Mouse (Mus musculus) adrenal gland, postnatal 14 days (tissue): ENCODE results near the gene Lair1. TPM values are rescaled to one million over a fixed set of nuclear protein-coding genes. Genes with fewer than 3 reads are reported as not detected.
A peak's percentile ranks its signal among the peaks of the same experiment; 100 is the strongest.
"Not testable (repeated sequence)": the region's sequence is repeated elsewhere in the genome, so short reads cannot be mapped to it uniquely, and the experiment has no call there.

Source experiments
- DNase-seq: peaks from one replicate; pipeline ENCODE4 v3.0.0; 2021; ENCODE audit warnings: mixed read lengths
- long read RNA-seq, 2 experiments: library from polyadenylated mRNA; stranded (forward); transcript quantifications; one replicate each; pipeline ENCODE4 v2.0.0; 2021
- total RNA-seq: library from RNA; stranded (reverse); gene quantifications from 2 replicates; pipeline ENCODE4 v1.2.3, GENCODE M21; 2021

The Lair1 gene
- total RNA-seq: 0.59 and 1.8 TPM in 2 replicates
- long read RNA-seq, experiment 1: 0 reads
- long read RNA-seq, experiment 2: 0 reads

DNA sequence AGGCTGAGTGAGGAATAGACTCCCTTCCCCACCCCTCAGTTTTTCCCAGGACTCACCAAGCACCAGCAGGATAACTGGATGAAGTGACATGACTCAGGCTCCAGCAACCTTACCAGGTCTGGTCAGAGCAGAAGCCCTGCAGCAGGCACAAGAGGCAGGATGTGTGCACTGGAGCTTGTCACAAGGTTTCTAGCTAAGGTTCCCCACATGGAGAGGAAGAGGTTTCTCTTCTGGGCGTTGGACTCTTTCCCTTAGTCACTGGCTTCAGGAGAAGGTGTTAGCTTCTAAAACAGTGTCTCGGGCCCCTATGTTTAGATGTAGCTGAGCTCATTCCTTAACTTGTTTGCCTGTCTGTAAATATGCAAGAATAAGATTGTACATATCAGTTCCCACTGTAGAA is at the start of gene Lair1:
Gene Lair1 (minus strand): TSS at position 192 of the 400 bp plus-strand sequence.
- DNase-seq: no peak

DNA sequence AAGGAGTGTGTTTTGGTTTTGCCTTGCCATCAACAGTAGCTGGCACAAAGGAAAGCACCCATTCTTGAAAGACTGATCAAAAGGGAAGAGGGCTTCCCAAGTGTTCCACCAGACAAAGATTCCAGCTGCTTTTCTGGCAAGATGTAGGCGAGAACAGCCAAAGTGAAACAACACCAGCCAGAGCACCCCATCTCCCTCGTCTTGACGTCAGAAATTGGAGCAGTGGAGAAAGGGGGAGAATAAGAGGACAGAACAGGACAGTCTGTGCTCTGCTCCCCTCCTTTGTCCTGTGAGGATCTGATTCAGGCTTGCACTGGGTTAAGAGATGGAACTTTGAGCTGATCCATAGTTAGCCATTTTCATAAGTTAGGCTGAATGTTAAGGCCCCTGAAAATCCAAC is 48.8 kb upstream of the Lair1 start:
- no peak for DNase-seq

DNA sequence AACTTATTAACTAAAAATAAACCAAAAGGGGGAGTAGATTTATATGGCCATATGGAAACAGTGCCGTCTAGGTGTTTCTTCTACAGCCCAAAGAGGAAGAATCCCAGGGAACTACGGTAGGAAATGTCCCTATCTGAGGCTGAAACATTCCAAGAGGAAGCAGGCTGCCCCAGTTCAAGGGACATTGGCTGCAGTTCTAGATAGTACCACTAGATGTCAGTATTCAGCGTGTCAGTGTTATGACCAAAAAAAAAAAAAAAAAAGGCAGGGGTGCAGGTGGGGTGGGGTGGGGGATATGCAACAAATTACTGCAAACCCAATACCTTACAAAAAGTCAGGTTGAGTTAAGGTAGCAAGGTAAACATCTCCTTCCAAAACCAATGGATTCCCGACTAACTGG is 40.4 kb upstream of the Lair1 start:
- peak; percentile 24 for DNase-seq

DNA sequence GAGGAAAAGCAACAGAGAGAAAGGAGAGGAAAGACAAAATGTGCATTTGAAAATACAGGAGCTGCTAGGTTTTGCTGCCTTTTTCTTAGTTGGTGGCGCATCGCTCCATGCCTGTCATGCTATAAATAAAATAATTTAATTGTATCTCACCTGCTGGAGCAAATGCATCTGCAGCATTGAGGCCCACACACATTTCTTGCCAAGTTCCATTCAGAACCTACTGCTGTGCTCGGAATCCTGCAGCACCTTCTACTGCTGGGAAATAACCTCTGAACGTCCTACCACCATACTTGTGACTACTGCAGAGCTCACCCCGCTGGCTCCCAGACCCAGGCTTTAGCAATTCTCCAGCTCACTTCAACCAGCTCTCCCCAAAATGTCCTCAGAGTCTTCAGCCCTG is 38.1 kb upstream of the Lair1 start:
- no peak for DNase-seq

DNA sequence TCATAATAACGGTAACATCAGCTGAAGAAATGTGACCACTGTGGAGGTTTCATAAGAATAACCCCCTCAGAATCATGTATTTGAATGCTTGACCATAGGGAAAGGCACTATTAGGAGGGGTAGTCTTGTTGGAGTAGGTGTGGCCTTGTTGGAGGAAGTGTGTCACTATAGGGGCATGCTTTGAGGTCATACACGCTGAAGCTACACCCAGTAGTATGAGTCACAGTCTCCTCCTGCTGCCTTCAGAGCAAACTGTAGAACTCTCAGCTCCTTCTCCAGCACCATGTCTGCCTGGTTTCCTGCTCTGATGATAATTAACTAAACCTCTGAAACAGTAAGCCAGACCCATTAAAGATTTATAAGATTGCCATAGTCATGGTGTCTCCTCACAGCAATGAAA is 35.8 kb upstream of the Lair1 start:
- DNase-seq: no peak

DNA sequence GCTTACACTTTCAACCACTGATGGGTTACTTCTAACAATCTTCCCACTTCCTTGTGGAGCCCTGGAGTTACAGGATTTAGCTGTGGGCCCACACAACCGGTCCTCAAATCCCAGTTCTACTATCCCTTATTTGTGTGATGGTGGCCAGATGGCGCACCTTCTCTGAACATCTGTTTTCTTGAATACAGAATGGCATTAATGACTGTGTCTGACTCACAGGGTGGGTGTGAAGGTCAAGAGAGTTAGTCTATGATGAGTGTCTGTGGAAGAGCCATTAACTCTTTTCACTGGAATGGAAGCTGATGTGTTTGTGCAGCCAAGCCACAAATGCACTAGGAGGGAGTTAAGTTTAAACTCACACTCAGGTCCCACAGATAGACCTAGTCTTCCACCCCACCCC is 35.3 kb upstream of the Lair1 start:
- DNase-seq: no peak

DNA sequence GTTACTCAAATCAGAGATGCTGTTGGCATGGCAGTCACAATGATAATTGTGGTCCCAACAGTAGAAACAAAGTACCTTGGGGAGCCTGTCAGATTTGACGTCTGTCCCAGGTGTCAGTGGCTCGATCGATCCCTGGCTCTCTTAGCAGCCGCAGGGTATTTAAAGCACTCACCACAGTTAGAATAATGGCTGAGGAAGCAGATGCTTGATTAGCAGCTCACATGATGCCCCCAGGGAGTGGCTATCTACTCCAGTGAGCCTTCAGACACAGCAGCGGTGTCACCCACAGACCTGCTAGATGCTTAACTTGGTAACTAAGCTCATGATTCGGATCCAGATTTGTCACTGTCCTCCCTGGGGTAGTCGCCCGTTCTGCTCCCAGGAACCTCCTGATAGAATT is 28.2 kb upstream of the Lair1 start:
- no peak for DNase-seq

DNA sequence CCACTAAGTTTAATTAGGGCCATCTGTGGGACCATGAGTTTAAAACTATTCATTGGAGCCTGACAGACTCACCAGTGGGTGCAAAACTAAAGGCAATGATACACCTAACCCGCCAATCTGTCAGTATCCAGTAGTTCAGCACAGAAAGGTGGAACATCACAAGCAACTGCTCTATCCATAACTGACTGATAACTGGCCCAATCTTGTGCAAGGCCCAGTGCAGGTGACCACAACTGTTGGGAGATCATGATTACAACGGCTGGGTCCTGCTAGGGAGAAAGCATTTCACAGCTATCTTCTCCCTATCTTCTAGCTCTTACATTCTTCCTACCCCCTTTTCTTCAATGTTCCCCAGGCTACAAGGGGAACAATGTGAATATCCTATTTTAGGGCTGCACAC is 25.7 kb upstream of the Lair1 start:
- DNase-seq: no peak

DNA sequence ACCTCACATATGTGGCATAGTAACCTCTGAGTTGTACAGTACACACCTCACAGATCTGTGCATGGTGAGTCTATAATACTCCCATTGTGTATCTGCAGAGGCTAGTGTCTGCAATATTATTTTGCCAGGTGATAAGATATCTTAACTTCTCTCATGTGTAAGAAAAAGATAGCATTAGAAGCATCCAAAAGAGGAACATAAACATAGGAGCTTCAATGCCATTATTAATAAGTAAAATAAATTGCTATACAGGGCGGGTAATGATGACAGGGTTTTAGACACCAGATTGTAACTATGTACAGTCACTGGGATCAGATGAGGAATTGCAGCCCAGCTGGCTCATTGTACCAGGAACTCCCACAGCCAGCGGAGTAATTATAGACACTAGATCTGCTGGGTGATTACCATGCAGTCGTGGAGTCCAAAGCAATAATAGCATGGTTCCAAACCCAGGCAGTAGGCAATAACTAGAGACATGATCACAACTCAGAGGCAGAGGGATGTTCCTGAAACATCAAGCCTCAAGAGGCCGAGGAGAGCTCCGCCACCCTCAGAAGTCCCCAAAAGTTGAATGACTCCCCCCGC is 25.0 kb upstream of the Lair1 start:
- DNase-seq: no peak

DNA sequence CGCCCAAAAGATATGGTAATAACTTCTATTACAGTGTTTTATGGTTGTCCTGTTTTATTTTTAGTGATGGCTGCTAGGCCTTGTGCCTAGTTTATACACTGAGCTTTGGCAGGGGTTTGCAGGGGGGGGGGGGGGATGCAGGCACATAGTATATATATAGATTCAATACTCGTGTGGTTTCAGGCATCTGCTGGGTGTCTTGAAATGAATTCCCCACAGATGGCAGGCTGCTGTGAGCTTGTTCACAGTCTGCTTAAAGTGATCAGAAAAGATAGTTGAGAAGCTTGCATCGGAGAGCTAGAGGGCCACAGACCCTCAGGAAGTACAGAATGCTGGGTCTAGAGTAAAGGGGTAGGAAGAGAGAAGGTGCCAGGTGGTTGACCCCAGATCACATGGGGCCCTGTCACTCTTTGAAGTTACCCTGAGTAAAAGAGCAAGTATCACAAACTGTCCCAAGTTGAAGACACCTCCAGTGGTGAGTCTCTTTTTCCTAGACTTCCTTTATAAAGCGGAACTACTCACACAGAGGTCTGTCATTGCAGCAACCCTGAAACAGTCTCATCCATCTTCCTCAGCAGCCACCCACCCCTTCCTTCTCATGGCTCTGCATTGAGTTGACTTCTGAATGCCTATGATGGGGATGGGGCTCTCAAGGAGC is 24.4 kb upstream of the Lair1 start:
- DNase-seq: no peak

DNA sequence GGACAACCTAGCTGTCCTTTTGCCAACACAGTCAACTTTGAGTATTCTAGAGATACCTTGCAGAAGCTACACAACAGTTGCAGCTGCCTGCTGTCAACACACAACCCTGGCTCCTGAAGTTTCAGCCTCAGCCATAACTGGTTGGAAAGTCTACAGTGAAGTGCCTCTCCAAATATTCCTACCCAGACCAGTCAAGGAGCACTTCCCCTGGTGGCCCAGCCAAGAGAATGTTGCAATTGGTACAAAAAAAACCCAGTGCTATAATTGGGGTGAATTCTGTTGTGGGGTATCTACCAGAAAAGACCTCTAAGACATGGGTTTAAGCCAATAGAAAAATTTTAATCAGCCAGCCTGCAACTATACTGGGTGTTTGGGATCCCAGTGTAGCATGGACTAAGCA is 22.6 kb upstream of the Lair1 start:
- DNase-seq: no peak

DNA sequence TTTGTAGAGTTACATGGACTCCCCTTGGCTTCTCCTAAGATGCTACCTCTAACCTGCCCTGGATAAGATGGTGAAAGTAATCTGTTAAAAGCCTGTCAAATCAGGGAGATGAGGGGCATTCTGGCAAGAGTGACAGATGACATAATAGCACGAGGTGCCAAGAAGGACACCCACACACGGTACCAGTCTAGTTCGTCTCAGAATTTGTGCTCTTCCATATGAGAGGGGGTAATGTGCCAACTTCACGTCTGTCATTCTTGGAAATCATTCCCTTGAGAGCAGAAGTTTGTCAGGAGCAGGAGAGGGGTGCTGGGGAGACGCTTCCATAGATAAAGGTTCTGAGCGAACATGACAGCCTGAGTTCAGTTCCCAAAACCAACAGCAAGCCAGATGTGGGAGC is 21.2 kb upstream of the Lair1 start:
- no peak for DNase-seq

DNA sequence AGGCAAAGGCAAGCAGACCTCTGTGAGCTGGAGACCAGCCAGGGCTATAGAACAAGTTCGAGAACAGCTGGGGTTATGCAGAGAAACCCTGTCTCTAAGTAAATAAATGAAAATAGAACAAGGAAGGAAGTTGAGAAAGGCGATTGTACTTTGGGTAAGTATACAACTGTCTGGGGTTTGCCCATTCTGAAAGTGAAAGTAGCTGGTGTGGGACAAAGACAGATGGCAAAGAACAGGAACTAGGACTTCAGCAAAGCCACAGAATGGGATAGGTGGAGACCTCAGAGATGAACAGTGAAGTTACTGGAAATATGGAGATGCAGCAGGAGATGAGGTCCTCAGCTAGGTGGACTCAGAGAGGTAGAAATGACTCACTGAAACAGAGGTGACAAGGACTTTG is 19.8 kb upstream of the Lair1 start:
- DNase-seq: peak; percentile 20

DNA sequence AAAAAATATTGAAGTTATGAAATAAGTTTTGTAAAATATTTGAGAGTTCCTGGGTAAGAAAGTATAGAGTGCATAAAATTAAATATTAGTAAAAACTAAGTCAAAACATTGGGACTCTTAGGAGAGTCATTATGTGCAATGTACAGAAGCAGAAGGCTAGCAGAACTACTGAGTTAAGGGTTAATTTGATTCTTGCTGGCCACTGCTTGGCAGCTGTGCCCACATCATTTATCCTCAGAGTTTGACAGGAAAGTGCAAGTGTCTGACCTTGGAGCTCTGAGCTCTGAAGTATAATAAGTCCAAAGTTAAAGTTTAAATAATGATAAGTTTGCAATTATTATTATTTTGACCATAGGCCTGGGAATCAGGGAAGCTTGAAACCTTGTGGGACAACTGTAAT is 18.7 kb upstream of the Lair1 start:
- DNase-seq: no peak

DNA sequence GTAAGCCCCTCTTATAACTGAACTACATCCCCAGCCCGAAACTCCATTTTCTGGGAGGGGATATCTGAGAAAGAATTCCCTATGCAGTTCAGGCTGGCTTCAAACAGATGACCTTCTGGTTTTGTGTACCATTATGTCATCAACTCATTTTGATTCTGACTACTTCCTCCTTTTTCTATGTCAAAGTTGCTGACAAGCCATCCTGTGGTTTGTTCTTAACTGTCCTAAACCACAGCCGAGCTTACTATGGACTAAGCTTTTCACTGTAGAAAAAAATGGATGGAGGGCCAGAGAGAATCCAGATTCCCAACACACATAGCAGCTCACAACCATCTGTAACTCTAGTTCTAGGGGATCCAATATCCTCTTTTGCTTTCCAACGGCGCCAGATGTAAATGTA is 17.5 kb upstream of the Lair1 start:
- DNase-seq: no peak

DNA sequence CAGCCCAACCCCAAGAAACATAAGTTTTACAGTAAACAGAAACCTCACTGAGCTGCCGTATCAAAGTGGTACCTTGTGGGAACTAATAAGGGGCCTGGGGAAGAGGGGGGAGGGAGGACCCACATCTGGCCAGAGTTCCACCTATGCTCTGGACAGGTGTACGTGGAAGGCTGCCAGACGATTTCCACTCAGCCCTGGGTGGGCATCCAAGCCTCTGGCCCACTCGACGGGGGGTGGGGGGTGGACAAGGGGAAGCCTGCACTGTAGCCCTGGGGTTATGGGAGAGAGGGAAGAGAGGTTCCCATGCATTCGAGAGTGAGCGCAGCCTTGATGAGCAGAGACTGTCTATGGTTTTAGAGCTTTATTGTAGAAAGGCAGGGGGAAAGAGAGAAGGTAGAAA is 16.5 kb upstream of the Lair1 start:
- DNase-seq: no peak

DNA sequence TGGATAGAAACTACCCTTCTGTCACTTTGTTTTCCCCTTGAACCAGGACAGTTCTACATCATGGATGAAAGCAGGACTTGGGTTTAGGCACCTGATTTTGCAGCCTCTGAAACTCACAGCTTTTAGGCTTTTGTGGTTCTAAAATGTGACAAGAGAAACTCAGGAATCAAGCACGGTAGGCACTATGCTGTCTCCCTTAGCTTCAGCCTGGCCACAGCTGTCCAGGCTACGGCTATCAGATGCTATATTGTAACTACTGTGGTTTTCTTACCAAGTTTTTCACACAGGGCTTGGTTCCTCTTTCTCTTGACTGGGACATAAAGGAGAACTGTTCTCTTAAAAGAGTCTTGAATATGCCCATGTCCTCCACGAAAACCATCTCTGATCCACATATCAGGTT is 10.1 kb upstream of the Lair1 start:
- no peak for DNase-seq

DNA sequence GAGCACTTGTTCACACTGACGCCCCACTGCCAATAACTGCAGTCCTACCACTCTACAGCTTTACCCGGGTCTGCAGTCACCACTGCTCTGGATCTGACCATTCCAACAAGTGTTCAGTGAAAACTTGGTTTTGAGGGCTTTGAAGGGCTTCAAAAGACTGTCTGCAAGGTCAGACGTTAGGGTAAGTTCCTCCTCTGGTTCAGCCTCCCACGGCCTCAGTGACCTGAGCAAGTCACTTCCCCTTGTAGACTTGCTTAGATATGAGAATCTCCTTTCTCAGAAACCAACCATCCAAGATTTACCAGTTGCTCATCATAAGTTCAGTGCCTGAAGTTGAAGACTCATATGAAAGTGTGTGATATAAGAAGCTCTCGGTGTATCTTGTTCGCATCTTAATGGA is 8.1 kb upstream of the Lair1 start:
- DNase-seq: no peak

DNA sequence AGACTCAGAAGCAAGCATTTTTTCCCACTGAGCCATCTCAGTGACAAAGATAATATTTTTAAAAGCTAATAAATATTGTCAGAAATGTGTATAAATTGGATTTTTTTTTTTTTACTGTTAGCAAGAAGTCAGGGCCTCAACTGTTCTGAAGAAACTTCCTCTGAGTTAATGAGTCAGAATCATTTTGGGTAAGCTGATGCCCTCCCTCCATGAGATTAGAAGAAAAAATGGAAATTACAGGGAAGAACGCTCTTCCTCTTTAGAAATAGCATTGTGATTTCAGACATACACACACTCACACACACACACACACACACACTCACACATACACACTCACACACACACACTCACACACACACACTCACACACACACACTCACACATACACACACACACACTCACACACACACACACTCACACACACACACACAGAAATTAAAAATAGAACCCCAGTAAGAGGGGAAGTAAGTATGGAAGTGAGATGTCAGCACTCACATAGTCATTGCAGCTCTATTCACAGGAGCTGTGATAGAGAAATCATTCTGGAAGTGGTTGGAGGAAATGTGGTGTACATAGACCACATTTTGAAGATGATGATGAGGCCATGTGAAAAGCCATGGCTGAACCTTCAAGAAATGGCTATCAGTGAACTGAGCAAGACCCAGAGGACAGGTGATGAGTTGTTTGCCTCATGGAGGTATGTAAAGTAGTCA is 866 bp upstream of the Lair1 start:
- no peak for DNase-seq

DNA sequence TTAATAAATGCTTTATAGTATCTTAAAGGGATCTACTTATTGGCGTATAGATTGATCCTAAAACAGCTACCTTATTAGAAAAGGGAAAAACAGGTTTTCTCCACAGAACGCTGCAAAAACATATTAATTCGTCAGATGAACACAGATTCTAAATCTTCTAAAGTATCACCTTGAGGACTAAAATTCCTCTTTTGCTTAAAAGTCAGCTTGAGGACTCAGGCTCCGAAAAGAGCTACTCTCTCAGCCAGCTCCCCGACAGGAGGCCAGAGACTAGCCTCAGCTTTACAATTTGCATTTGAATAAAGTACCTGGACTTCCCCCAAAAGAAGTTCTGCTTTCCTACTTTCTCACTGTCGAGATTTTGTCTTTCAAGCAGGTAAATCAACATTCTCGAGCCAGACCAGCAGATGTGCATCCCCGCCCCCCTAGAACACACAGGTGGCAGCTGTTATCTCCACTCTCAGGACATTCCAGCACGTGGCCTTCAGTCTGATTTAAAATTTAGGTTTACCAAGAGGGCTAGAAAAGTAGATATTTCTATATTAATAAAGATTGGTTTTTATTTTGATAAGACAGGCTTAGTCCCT is 2.3 kb downstream of the Lair1 start:
- not testable (repeated sequence) for DNase-seq

DNA sequence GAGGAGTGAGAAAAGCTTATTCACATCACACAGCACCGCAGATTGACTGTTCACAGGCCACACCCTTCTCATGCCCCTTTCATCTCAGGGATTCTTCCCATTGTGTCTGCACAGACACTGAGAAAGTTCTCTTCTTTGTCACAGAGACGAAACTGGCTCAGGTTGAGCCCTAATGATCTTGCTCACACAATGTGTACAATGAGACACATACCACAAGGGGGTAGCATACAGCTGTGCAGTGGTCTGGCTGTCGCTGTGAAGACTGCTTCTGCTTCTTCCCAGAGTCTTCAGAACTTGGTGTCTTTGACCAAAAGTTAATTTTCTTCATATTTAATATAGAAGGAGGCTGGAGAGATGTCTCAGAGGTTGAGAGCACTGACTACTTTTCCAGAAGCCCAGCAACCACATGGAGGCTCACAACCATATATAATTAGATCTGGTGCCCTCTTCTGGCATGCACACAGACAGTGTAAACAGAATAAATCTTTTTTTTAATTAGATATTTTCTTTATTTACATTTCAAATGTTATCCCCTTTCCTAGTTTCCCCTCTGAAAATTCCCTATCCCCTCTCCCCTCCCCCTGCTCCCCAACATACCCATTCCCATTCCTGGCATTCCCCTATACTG is 36.1 kb downstream of the Lair1 start:
- peak; percentile 34 for DNase-seq

DNA sequence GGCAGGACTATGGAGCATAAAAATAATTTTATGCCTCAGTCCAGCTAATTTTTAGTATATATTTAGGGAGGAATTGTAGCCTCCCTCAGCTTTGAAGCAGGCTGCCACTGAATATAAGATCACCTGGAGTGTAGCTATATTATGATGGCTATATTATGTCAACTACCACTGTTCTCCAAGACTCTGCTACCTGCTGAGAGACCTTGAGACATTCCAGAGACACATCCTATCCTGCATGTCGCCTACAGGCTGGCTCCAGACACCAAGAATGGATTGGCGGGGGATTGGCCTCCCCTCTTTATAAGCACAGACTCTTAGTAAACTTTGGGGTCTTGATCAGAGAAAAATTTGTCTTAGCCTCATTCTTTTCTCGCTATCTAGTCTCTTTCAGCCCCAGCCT is 58.4 kb downstream of the Lair1 start:
- DNase-seq: not testable (repeated sequence)

DNA sequence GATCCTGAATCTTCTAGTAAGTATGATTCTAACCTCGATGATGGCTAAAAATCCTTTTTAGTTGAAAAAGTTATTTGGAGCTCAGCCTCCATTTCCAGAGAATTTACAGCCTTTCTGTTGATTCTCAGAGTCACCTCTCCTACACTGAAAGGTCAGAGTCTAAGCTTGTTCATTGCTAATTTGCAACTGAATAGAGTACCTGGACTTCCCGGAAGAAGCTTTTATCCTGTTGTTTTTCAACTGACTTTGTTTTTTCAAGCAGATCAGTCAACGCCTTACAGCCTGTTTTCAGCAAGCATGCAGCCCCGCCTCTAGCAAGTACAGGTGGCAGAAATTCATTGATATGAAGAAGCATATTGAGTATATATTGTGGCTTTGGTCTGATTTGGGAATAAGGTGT is 59.0 kb downstream of the Lair1 start:
- not testable (repeated sequence) for DNase-seq
